8 mouse cellular contexts compared by ENCODE assay signal in genomic region chr19:7482599-7483511, GRCm38 (mm10). TPM values are rescaled to one million over a fixed set of nuclear protein-coding genes. Genes with fewer than 3 reads are reported as not detected.
DNase-seq lines count a peak whose midpoint lies in the region; ATAC-seq and TF ChIP-seq lines count a peak whose summit lies in the region.

TSS of gene Rtn3 (minus strand) at chr19:7483281.

- peak within 1 kb of the TSS; percentile 79 for H3K4me3 ChIP-seq in forebrain, embryonic 15.5 days
- peak within 1 kb of the TSS; percentile 93 for H3K4me3 ChIP-seq in lung, adult 2 months (replicated peaks; ENCODE audit: extremely low read depth, low read depth, low read length)

- H3K27me3 ChIP-seq in forebrain, embryonic 15.5 days: no peaks in the 10 kb centered on the region

- peak; percentile 93 for ATAC-seq in forebrain, embryonic 15.5 days (replicated peaks)
- ATAC-seq in neutrophil, adult 5-6 weeks (ENCODE audit: extremely low read depth, insufficient number of reproducible peaks, low FRiP score, poor library complexity, severe bottlenecking): peak; percentile 71

- H3K27ac ChIP-seq in forebrain, embryonic 15.5 days (replicated peaks): peak within 1 kb of the TSS; percentile 99

- peak within 1 kb of the TSS; percentile 66 for H3K4me2 ChIP-seq in forebrain, embryonic 15.5 days (replicated peaks)

- peaks cover 38% of the 10 kb centered on the region for H3K4me1 ChIP-seq in forebrain, embryonic 15.5 days
- H3K4me1 ChIP-seq in lung, adult 2 months (ENCODE audit: control insufficient read depth, insufficient read depth, low read length): no peaks in the 10 kb centered on the region; the same call in 1 of the 2 replicates

- peak; percentile 98 for DNase-seq in ES-CJ7 (ENCODE audit: low read depth, low spot score)
- DNase-seq in cerebellum, adult 11 months: peak; percentile 97
- DNase-seq in heart, postnatal 25 days (ENCODE audit: low spot score): peak; percentile 95
- peak; percentile 95 to 98 for DNase-seq in layer of hippocampus, adult 18-20 months (ENCODE audit: low spot score in 2 of 2)
- DNase-seq in lung, adult 2 months: peak; percentile 92
- DNase-seq in thymus, adult 18-20 months: peak; percentile 93

- H3K9me3 ChIP-seq in forebrain, embryonic 15.5 days: no peaks in the 10 kb centered on the region

- H3K9ac ChIP-seq in forebrain, embryonic 15.5 days (replicated peaks): peak within 1 kb of the TSS; percentile 93

- no peaks in the 10 kb centered on the region for H3K36me3 ChIP-seq in forebrain, embryonic 15.5 days

- intact Hi-C loops in heart, postnatal 25 days (cut with DNase I): loop anchor here (5.0 kb wide), 1 partner anchor 41 kb away; no protein-coding TSS in a partner anchor

- no peak for TF ChIP-seq CTCF in lung, adult 2 months (IDR thresholded peaks at IDR 0.05; ENCODE audit: insufficient read depth, low read length)

- TF ChIP-seq POLR2A in lung, adult 2 months (IDR thresholded peaks at IDR 0.05; ENCODE audit: borderline replicate concordance, extremely low read depth, low read depth, low read length): peak; percentile 98

- WGBS in forebrain, embryonic 15.5 days: under 1% methylated on average over 80 of the region's 80 CpGs
- WGBS in lung, adult 2 months: under 1% methylated on average over 80 of the region's 80 CpGs

RNA-seq across cellular contexts. Expression of gene Rtn3, which starts in this region (rescaled TPM):
- polyA plus RNA-seq in forebrain, embryonic 15.5 days (2015; fragmentation: Nextera tagmentation; extraction: Ambion mirVana): 517 and 533 TPM in 2 replicates
- total RNA-seq in heart, postnatal 25 days (2021): 10 to 100 TPM; 75.1 to 82.8 TPM
- 100 to 1,000 TPM; 755 to 762 TPM for total RNA-seq in layer of hippocampus, adult 18-20 months (2021)
- 106 and 107 TPM in 2 replicates for polyA plus RNA-seq in lung, adult 2 months (2012; rRNA removed)
- 69.4 and 71.8 TPM in 2 replicates for total RNA-seq in neutrophil, adult 5-6 weeks (2017)

Comparison
In these comparisons a context has a peak if more than half of its experiments do, and no peak if none do; other contexts are left out.
1. Peak in every context shown above with its lines: DNase-seq, ATAC-seq, H3K4me3 ChIP-seq and H3K27ac ChIP-seq.
2. RNA of gene Rtn3 (total RNA-seq): 755 to 762 TPM in layer of hippocampus, adult 18-20 months; 75.1 to 82.8 TPM in heart, postnatal 25 days and 69.4 to 71.8 TPM in neutrophil, adult 5-6 weeks; every median in the first group is over 4 times any median in the second.